Mouse (Mus musculus): ENCODE measurements around the gene Litaf.

GRCm38 (mm10) chr16:10916271-10916670, 149.7 kb downstream of the Litaf start:
- no peak for TF ChIP-seq TBP (conservative IDR thresholded peaks at IDR 0.05; ENCODE audit: low read depth, low read length)
- TF ChIP-seq MYC (IDR thresholded peaks at IDR 0.05; ENCODE audit: low read depth, low read length): no peak
- no peak for TF ChIP-seq ZMIZ1 (IDR thresholded peaks at IDR 0.05; ENCODE audit: low read depth, low read length)
- no peak for TF ChIP-seq TCF12 (IDR thresholded peaks at IDR 0.05; ENCODE audit: low read depth, low read length)
